Comparison of ENCODE assay signal across 13 mouse cellular contexts in genomic region chr2:70595896-70596295, GRCm38 (mm10). TPM values are rescaled to one million over a fixed set of nuclear protein-coding genes. Genes with fewer than 3 reads are reported as not detected.
"Had no signal": no experiment of that assay in that cellular context is flagged by ENCODE, and none has a peak within 500 bp of the region (broad histone marks: within the 10 kb centered on the region; RNA-seq: fewer than 3 reads in every experiment).

No protein-coding gene starts in this region.

- H3K4me2 ChIP-seq: liver, embryonic 13.5 days; midbrain, embryonic 11.5 days had no signal

- H3K27me3 ChIP-seq: liver, embryonic 13.5 days had no signal

- H3K9me3 ChIP-seq: liver, embryonic 13.5 days had no signal

- H3K4me3 ChIP-seq: liver, embryonic 13.5 days had no signal

- H3K4me1 ChIP-seq: liver, embryonic 13.5 days had no signal

- DNase-seq: kidney, postnatal 14 days; kidney, postnatal 4 days; liver, embryonic 13.5 days; lung, adult 2 months; lung, postnatal 14 days; lung, postnatal 4 days; midbrain, embryonic 14.5 days; thymus, adult 18-20 months; thymus, postnatal 36 days had no signal

- H3K27ac ChIP-seq: liver, embryonic 13.5 days had no signal

- H3K9ac ChIP-seq: liver, embryonic 13.5 days had no signal

- H3K36me3 ChIP-seq: liver, embryonic 13.5 days had no signal

RNA-seq across cellular contexts. Expression of gene Gad1, which starts 43.0 kb away (rescaled TPM):
- total RNA-seq: liver, adult 2 months; megakaryocyte progenitor cell, adult 5-6 weeks; megakaryocyte-erythroid progenitor cell, adult 5-6 weeks had no signal
- polyA plus RNA-seq: liver, adult 2 months had no signal
